Mouse (Mus musculus) cortical plate, adult 2 months (tissue): ENCODE measurements around the gene Olfr283.

ENCODE experiments used
- CTCF ChIP-seq: fragments of 200-500 bp; IDR thresholded peaks from 2 replicates; pipeline ENCODE4 v1.5.1; 2011; ENCODE audit warnings: mild to moderate bottlenecking, control low read depth, low read length; ENCODE audit not compliant: insufficient read depth; ENCODE audit errors: extremely low read depth
- POLR2A ChIP-seq: fragments of 200-500 bp; IDR thresholded peaks from 2 replicates; pipeline ENCODE4 v1.6.1; 2011; ENCODE audit warnings: mild to moderate bottlenecking, low read length, control low read depth; ENCODE audit not compliant: insufficient read depth; ENCODE audit errors: extremely low read depth

DNA sequence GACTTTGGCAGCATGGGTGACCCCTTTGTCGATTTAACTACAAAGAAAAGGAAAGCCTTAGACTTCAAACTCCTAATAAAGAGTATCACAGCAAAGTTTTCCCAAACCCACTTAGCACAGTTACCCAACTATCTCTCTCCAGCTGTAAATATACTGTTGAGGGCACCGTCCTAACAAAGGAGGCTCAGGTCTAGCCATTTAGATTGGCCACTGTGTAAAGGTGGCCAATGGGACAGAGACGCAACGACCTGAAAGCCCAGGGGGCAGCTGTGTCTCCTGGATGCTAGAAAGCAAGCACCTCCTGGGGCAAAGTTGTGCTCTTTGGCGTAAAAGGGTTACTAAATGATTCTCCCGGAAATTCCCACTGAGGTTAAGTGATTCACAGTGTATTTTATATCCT lies at the start of gene Olfr283:
- TF ChIP-seq CTCF, result no peak
- no peak for TF ChIP-seq POLR2A
